Mouse (Mus musculus) adrenal gland, adult (tissue): ENCODE measurements around the gene Prn.

Experiments used
- DNase-seq, 2 experiments: peaks; one replicate each; pipeline ENCODE4 v3.0.0; 2022 to 2023; ENCODE audit warnings: low spot score in 1 of 2; ENCODE audit not compliant: inconsistent age in 2 of 2

The Prn gene

GRCm38 (mm10) chr2:131909683-131910572 is at the start of gene Prn, which contains the start of gene Prnp:
TSS of gene Prn (plus strand) at chr2:131909957.
TSS of gene Prnp (plus strand) at chr2:131909928.
- DNase-seq: peak; percentile 92 to 97

- no peak for DNase-seq
Observed at GRCm38 (mm10) chr2:131862617-131863275, 47.0 kb upstream of the Prn start.

GRCm38 (mm10) chr2:131863472-131863871 is 46.3 kb upstream of the Prn start:
- peak; percentile 34 to 68 for DNase-seq

- peak in 1 of 2 experiments; percentile 34 for DNase-seq
Observed at GRCm38 (mm10) chr2:131864262-131864796, 45.4 kb upstream of the Prn start.

GRCm38 (mm10) chr2:131866676-131867075 is 43.1 kb upstream of the Prn start:
- DNase-seq: no peak

GRCm38 (mm10) chr2:131868983-131869382 is 40.8 kb upstream of the Prn start:
- DNase-seq: no peak

GRCm38 (mm10) chr2:131873376-131873775 is 36.4 kb upstream of the Prn start:
- DNase-seq: peak in 1 of 2 experiments; percentile 37

- no peak for DNase-seq
Observed at GRCm38 (mm10) chr2:131876551-131877265, 33.0 kb upstream of the Prn start.

- no peak for DNase-seq
Observed at GRCm38 (mm10) chr2:131881766-131882165, 28.0 kb upstream of the Prn start.

GRCm38 (mm10) chr2:131883136-131883535 is 26.6 kb upstream of the Prn start:
- no peak for DNase-seq

GRCm38 (mm10) chr2:131886503-131887160 is 23.1 kb upstream of the Prn start:
- DNase-seq: no peak

GRCm38 (mm10) chr2:131888233-131888632 is 21.5 kb upstream of the Prn start:
- no peak for DNase-seq

GRCm38 (mm10) chr2:131892534-131892933 is 17.2 kb upstream of the Prn start:
- DNase-seq: no peak

GRCm38 (mm10) chr2:131895106-131895505 is 14.7 kb upstream of the Prn start:
- DNase-seq: no peak

- no peak for DNase-seq
Observed at GRCm38 (mm10) chr2:131896011-131896410, 13.7 kb upstream of the Prn start.

GRCm38 (mm10) chr2:131897336-131898109 is 12.2 kb upstream of the Prn start:
- no peak for DNase-seq

GRCm38 (mm10) chr2:131902423-131902822 is 7.3 kb upstream of the Prn start:
- DNase-seq: no peak

- DNase-seq: peak in 1 of 2 experiments; percentile 28
Observed at GRCm38 (mm10) chr2:131902867-131903266, 6.9 kb upstream of the Prn start.

GRCm38 (mm10) chr2:131905025-131905424 is 4.7 kb upstream of the Prn start:
- DNase-seq: no peak

GRCm38 (mm10) chr2:131905776-131906175 is 4.0 kb upstream of the Prn start:
- DNase-seq: no peak
